Mouse (Mus musculus) heart, postnatal 0 days (tissue): ENCODE data around the gene Coro2b. TPM values are rescaled to one million over a fixed set of nuclear protein-coding genes. Genes with fewer than 3 reads are reported as not detected.
A peak's percentile ranks its signal among the peaks of the same experiment; 100 is the strongest.

Source experiments
- ATAC-seq: fragments of 200-750 bp; cut with Nextera tagmentation; 2 replicates; pipeline ENCODE4 v1.8.0; 2017; ENCODE audit warnings: low read depth, moderate number of reproducible peaks, moderate library complexity; ENCODE audit not compliant: insufficient read depth
- DNase-seq: peaks from one replicate; pipeline ENCODE4 v3.0.0-alpha.2; 2016; ENCODE audit warnings: low spot score
- H3K27ac ChIP-seq: fragments of 300-500 bp; sonication (generic); 2 replicates; pipeline ENCODE4 v1.5.1; 2014; ENCODE audit warnings: low read depth, mild to moderate bottlenecking
- H3K27me3 ChIP-seq: fragments of 300-500 bp; sonication (generic); 2 replicates; pipeline ENCODE4 v1.6.1; 2014; ENCODE audit warnings: low read length, mixed read lengths; ENCODE audit not compliant: control insufficient read depth, insufficient read depth
- H3K36me3 ChIP-seq: fragments of 300-500 bp; sonication (generic); replicated peaks from 2 replicates; pipeline ENCODE4 v1.6.1; 2014; ENCODE audit warnings: low read length, mixed read lengths; ENCODE audit not compliant: control insufficient read depth, insufficient read depth
- H3K4me1 ChIP-seq: fragments of 300-500 bp; sonication (generic); 2 replicates; pipeline ENCODE4 v1.6.1; 2014; ENCODE audit warnings: antibody characterized with exemption; ENCODE audit not compliant: control insufficient read depth, insufficient read depth
- H3K4me2 ChIP-seq: fragments of 300-500 bp; sonication (generic); 2 replicates; pipeline ENCODE4 v1.6.1; 2014; ENCODE audit warnings: low read depth, mild to moderate bottlenecking, low read length, moderate library complexity
- H3K4me3 ChIP-seq: fragments of 300-500 bp; sonication (generic); 2 replicates; pipeline ENCODE4 v1.5.1; 2014; ENCODE audit warnings: low read depth, low read length
- H3K9ac ChIP-seq: fragments of 300-500 bp; sonication (generic); replicated peaks from 2 replicates; pipeline ENCODE4 v1.6.1; 2014; ENCODE audit warnings: low read depth, low read length, mixed read lengths
- H3K9me3 ChIP-seq: fragments of 300-500 bp; sonication (generic); replicated peaks from 2 replicates; pipeline ENCODE4 v1.6.1; 2016; ENCODE audit warnings: low read length; ENCODE audit not compliant: control insufficient read depth
- CTCF ChIP-seq: IDR thresholded peaks from 2 replicates; pipeline ENCODE4 v1.5.1; 2016; ENCODE audit warnings: antibody characterized with exemption, control low read depth, low read depth
- EP300 ChIP-seq: IDR thresholded peaks from 2 replicates; pipeline ENCODE4 v1.6.1; 2016; ENCODE audit warnings: antibody characterized with exemption, low read depth
- WGBS: fragments of 180-500 bp; shearing (Covaris S2); extraction: QIAGEN DNeasy Blood & Tissue Kit; methylation state at CpG from one replicate; pipeline ENCODE4 v1.1.7; 2014; 5-methylcytosine and 5-hydroxymethylcytosine counted together
- polyA plus RNA-seq: library from polyadenylated mRNA; unstranded; fragments of >200 nt; fragmentation: Nextera tagmentation; extraction: Ambion mirVana; gene quantifications from 2 replicates; pipeline ENCODE4 v1.2.1, GENCODE M21; 2015
- total RNA-seq: library from RNA; depleted of rRNA; stranded (reverse); fragments of >200 nt; gene quantifications from 2 replicates; pipeline ENCODE4 v1.2.3, GENCODE M21; 2014; ENCODE audit warnings: low replicate concordance

Gene Coro2b
- total and polyA plus RNA-seq, 2 experiments from 2014 or later: 5.5 to 45.9 TPM

- H3K9me3 ChIP-seq: no peaks in the 10 kb centered on the region
- no peak overlapping the region for H3K9ac ChIP-seq
- peaks cover 41% of the 10 kb centered on the region for H3K4me1 ChIP-seq
- no peaks in the 10 kb centered on the region for H3K36me3 ChIP-seq
- H3K27ac ChIP-seq: no peak overlapping the region
- H3K4me2 ChIP-seq: no peak overlapping the region
- H3K4me3 ChIP-seq: no peak overlapping the region
- no peak for DNase-seq
- no peak for ATAC-seq
- WGBS: 54% methylated on average over 7 of the region's 7 CpGs
- TF ChIP-seq CTCF (no peak), EP300 (no peak)
- H3K27me3 ChIP-seq: no peaks in the 10 kb centered on the region
Observed at GRCm38 (mm10) chr9:62504129-62504528, 32.7 kb downstream of the Coro2b start.

- ATAC-seq: no peak
Observed at GRCm38 (mm10) chr9:62502361-62502760, 34.5 kb downstream of the Coro2b start.

GRCm38 (mm10) chr9:62501566-62501965 is 35.3 kb downstream of the Coro2b start:
- DNase-seq: peak; percentile 59
- H3K36me3 ChIP-seq: no peaks in the 10 kb centered on the region
- peak; percentile 79 for ATAC-seq
- peaks cover 37% of the 10 kb centered on the region for H3K4me1 ChIP-seq
- no peak overlapping the region for H3K4me3 ChIP-seq
- TF ChIP-seq CTCF: peak; percentile 18
- TF ChIP-seq EP300: peak; percentile 81; the same call in 1 of the 2 replicates
- H3K9me3 ChIP-seq: no peaks in the 10 kb centered on the region
- H3K4me2 ChIP-seq: no peak overlapping the region
- peak overlapping the region; percentile 52; the same call in 1 of the 2 replicates for H3K27ac ChIP-seq
- H3K27me3 ChIP-seq: no peaks in the 10 kb centered on the region
- H3K9ac ChIP-seq: no peak overlapping the region
- WGBS: 73% methylated on average over 3 of the region's 3 CpGs

More at GRCm38 (mm10) chr9:62502361-62502760, 34.5 kb downstream of the Coro2b start:
- 82% methylated on average over 2 of the region's 2 CpGs for WGBS
- Histone ChIP-seq H3K4me1 (peaks cover 43% of the 10 kb centered on the region), H3K36me3 (no peaks in the 10 kb centered on the region), H3K27me3 (no peaks in the 10 kb centered on the region), H3K4me2 (no peak overlapping the region), H3K4me3 (no peak overlapping the region), H3K27ac (no peak overlapping the region), H3K9me3 (no peaks in the 10 kb centered on the region), H3K9ac (no peak overlapping the region)
- no peak for DNase-seq
- TF ChIP-seq CTCF (no peak), EP300 (no peak)

- WGBS: 73% methylated on average over 4 of the region's 4 CpGs
- H3K27ac ChIP-seq: no peak overlapping the region
- H3K27me3 ChIP-seq: no peaks in the 10 kb centered on the region
- no peak for TF ChIP-seq EP300
- no peak for TF ChIP-seq CTCF
- no peak overlapping the region for H3K4me3 ChIP-seq
- H3K4me1 ChIP-seq: peaks cover 25% of the 10 kb centered on the region; the same call in 1 of the 2 replicates
- no peak overlapping the region for H3K4me2 ChIP-seq
- H3K36me3 ChIP-seq: no peaks in the 10 kb centered on the region
- no peaks in the 10 kb centered on the region for H3K9me3 ChIP-seq
- DNase-seq (no peak), ATAC-seq (no peak)
- H3K9ac ChIP-seq: no peak overlapping the region
Observed at GRCm38 (mm10) chr9:62500007-62500406, 36.8 kb downstream of the Coro2b start.

GRCm38 (mm10) chr9:62498945-62499344 is 37.9 kb downstream of the Coro2b start:
- Histone ChIP-seq H3K9ac (no peak overlapping the region), H3K9me3 (no peaks in the 10 kb centered on the region), H3K27ac (no peak overlapping the region), H3K36me3 (no peaks in the 10 kb centered on the region), H3K4me1 (peaks cover 22% of the 10 kb centered on the region; the same call in 1 of the 2 replicates), H3K4me2 (no peak overlapping the region), H3K27me3 (no peaks in the 10 kb centered on the region), H3K4me3 (no peak overlapping the region)
- TF ChIP-seq CTCF: no peak
- TF ChIP-seq EP300: no peak
- DNase-seq (no peak), ATAC-seq (no peak)
- 85% methylated on average over 6 of the region's 6 CpGs for WGBS
